Mouse (Mus musculus) natural killer cell, adult 2 months (primary cell): ENCODE measurements around the gene Gmpr.
A peak's percentile ranks its signal among the peaks of the same experiment; 100 is the strongest.
"Not testable (repeated sequence)": the region's sequence is repeated elsewhere in the genome, so short reads cannot be mapped to it uniquely, and the experiment has no call there.

Experiments used
- DNase-seq, 2 experiments: peaks; one replicate each; pipeline ENCODE4 v3.0.0; 2022; ENCODE audit warnings: low spot score in 2 of 2

Gmpr gene

GRCm38 (mm10) chr13:45507274-45508229, at the start of gene Gmpr:
Gmpr (plus strand) TSS chr13:45507444.
- DNase-seq: peak in 1 of 2 experiments; percentile 20

GRCm38 (mm10) chr13:45457459-45457858, 49.8 kb upstream of the Gmpr start:
- no peak for DNase-seq

GRCm38 (mm10) chr13:45460177-45460576, 47.1 kb upstream of the Gmpr start:
- DNase-seq: no peak

- no peak for DNase-seq
Observed at GRCm38 (mm10) chr13:45461370-45461958, 45.8 kb upstream of the Gmpr start.

GRCm38 (mm10) chr13:45465616-45466015, 41.6 kb upstream of the Gmpr start:
- DNase-seq: no peak

- DNase-seq: no peak
Observed at GRCm38 (mm10) chr13:45466031-45466519, 41.2 kb upstream of the Gmpr start.

GRCm38 (mm10) chr13:45468751-45469150, 38.5 kb upstream of the Gmpr start:
- DNase-seq: peak in 1 of 2 experiments; percentile 10

GRCm38 (mm10) chr13:45469481-45470301, 37.6 kb upstream of the Gmpr start:
- DNase-seq: peak in 1 of 2 experiments; percentile 63

- no peak for DNase-seq
Observed at GRCm38 (mm10) chr13:45473311-45473710, 33.9 kb upstream of the Gmpr start.

- no peak for DNase-seq
Observed at GRCm38 (mm10) chr13:45475297-45475696, 31.9 kb upstream of the Gmpr start.

- DNase-seq: peak; percentile 67 to 76
Observed at GRCm38 (mm10) chr13:45477183-45477582, 30.1 kb upstream of the Gmpr start.

- DNase-seq: no peak
Observed at GRCm38 (mm10) chr13:45479951-45480350, 27.3 kb upstream of the Gmpr start.

- no peak for DNase-seq
Observed at GRCm38 (mm10) chr13:45483215-45483614, 24.0 kb upstream of the Gmpr start.

- DNase-seq: not testable (repeated sequence)
Observed at GRCm38 (mm10) chr13:45483949-45484348, 23.3 kb upstream of the Gmpr start.

GRCm38 (mm10) chr13:45485602-45486001, 21.6 kb upstream of the Gmpr start:
- no peak for DNase-seq

GRCm38 (mm10) chr13:45486598-45486997, 20.6 kb upstream of the Gmpr start:
- no peak for DNase-seq

- no peak for DNase-seq
Observed at GRCm38 (mm10) chr13:45491991-45492732, 15.1 kb upstream of the Gmpr start.

- DNase-seq: no peak
Observed at GRCm38 (mm10) chr13:45493846-45494245, 13.4 kb upstream of the Gmpr start.

- DNase-seq: no peak
Observed at GRCm38 (mm10) chr13:45498623-45499022, 8.6 kb upstream of the Gmpr start.

GRCm38 (mm10) chr13:45499391-45499790, 7.9 kb upstream of the Gmpr start:
- no peak for DNase-seq

GRCm38 (mm10) chr13:45499906-45500305, 7.3 kb upstream of the Gmpr start:
- no peak for DNase-seq
